Mouse (Mus musculus) testis, adult 2 months (tissue): Measurements from ENCODE around the gene Nrcam.

Experiments
- CTCF ChIP-seq: fragments of 200-500 bp; IDR thresholded peaks from 2 replicates; pipeline ENCODE4 v1.5.1; 2012; ENCODE audit warnings: low read depth, mild to moderate bottlenecking, inconsistent platforms, low read length, moderate library complexity; ENCODE audit not compliant: control insufficient read depth, insufficient read depth, insufficient replicate concordance
- POLR2A ChIP-seq: fragments of 200-500 bp; IDR thresholded peaks from 2 replicates; pipeline ENCODE4 v1.6.1; 2012; ENCODE audit warnings: low read depth, mild to moderate bottlenecking, inconsistent platforms, low read length, moderate library complexity; ENCODE audit not compliant: control insufficient read depth

DNA sequence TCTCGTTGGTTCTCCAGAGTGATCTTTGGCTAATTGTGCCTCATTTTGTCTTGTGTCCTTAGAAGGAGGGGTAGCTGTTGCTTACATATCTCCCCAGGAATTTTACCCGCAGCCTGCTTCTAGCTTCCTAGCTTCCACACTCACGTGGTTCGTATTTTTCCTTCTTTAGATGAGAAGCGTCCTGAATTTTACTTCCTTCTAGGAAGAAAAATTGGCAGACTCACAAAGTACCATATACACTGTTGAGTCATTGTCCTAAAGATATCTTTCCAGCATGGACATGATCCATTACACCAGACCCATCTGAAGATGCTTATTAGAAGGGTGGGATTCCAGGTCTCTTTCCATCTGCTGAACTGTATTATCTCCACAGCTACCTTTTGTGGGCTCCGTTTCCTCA is 122.2 kb downstream of the Nrcam start:
- no peak for TF ChIP-seq POLR2A
- TF ChIP-seq CTCF, result no peak
